Mouse (Mus musculus): ENCODE results near the gene Rnf40. TPM values are rescaled to one million over a fixed set of nuclear protein-coding genes. Genes with fewer than 3 reads are reported as not detected.

Gene Rnf40
- 14.5 and 18.3 TPM in 2 replicates for total RNA-seq (2014; rRNA removed)
- 12.4 and 13.6 TPM in 2 replicates for polyA plus RNA-seq (2012; rRNA removed)

DNA sequence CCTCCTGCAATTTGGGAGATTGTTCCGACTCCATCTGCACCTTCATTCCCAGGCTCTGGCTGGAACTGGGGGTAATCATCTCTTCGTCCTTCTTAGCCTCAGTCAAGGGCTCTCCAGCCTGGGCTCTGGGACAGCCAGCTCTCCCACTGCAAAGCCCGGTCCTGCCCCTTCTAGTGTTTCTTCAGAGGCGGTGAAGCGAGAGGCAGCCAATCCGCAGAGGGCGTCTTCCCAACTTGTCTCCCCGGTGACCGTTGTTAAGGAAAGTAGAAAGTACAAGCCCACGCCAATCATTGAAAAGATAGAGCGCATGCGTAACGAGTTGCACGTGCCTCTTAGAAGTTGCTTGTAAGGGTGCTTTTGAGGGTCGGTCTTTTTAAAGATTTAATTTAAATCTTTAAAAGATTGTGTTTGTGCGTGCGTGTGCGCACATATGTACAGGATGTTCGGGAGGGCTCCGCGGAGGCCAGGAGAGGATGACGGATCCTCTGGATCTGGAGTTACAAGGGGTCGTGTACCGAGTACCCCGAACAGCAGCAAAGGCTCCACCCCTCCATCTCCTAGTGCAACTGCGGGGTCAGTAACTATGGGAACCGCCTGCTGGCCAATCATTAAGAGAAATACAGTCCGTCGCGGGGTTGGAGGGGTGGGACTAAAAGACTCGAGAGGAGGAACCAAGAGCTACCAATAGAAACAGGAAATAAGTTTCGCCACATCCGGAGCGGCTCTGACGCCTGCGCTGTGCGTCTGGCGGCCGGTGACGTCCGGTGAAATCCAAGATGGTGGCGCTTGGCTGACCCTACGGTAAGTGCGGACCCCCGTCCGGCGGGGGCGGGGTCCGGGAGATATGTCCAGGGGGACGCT is at the start of gene Rnf40, which contains the start of gene Ccdc189:
Gene Rnf40, plus strand, starts transcription at position 757 of the 861 bp plus-strand sequence.
Gene Ccdc189, minus strand, starts transcription at position 585 of the 861 bp plus-strand sequence.
- H3K4me3 ChIP-seq (ENCODE audit: insufficient read depth, low read depth, low read length), result peak within 1 kb of the TSS; percentile 80
- peak; percentile 98 for DNase-seq (ENCODE audit: extremely low read depth, low read depth, low spot score)
- peaks cover 7% of the 10 kb centered on the region; the same call in 1 of the 2 replicates for H3K79me2 ChIP-seq (ENCODE audit: control insufficient read depth, insufficient read depth, low read length)
- no peaks in the 10 kb centered on the region for H3K27me3 ChIP-seq (ENCODE audit: control insufficient read depth, insufficient read depth, low read length)
- TF ChIP-seq POLR2A (IDR thresholded peaks at IDR 0.05; ENCODE audit: extremely low read depth, insufficient read depth, low read length) (0 out of 2 replicates have a peak, but pooled peaks have one; percentile 41), CTCF (IDR thresholded peaks at IDR 0.05; ENCODE audit: low read depth, low read length) (no peak)
- H3K36me3 ChIP-seq (ENCODE audit: control insufficient read depth, insufficient read depth, low read length), result peaks cover 18% of the 10 kb centered on the region
- H3K27ac ChIP-seq (replicated peaks; ENCODE audit: insufficient read depth, low read depth, low read length), result peak within 1 kb of the TSS; percentile 19; the same call in 1 of the 2 replicates
- 1% methylated on average over 50 of the region's 50 CpGs for WGBS
- H3K9ac ChIP-seq (ENCODE audit: low read depth, low read length), result peak within 1 kb of the TSS; percentile 88
- peaks cover 8% of the 10 kb centered on the region; the same call in 1 of the 2 replicates for H3K4me1 ChIP-seq (ENCODE audit: control insufficient read depth, insufficient read depth, low read length)

DNA sequence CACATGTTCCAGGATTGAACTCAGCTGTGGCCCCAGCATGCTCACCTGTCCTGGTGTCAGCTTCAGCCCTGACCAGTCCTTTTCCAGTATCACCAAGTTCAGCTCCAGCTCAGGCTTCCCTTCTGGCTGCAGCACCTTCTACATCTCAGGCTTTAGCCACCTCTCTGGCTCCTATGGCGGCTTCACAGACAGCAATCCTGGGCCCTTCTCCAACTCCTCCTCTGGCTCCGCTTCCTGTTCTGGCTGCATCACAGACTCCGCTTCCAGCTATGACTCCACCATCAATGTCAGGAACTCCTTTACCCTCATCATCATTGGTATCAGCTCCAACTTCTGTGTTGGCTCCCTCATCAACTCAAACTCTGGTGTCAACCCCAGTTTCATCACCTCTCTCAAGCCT is 46.9 kb upstream of the Rnf40 start:
- no peak overlapping the region for H3K9ac ChIP-seq (ENCODE audit: low read depth, low read length)
- H3K27ac ChIP-seq (replicated peaks; ENCODE audit: insufficient read depth, low read depth, low read length), result no peak overlapping the region
- H3K4me3 ChIP-seq (ENCODE audit: insufficient read depth, low read depth, low read length), result no peak overlapping the region
- DNase-seq (ENCODE audit: extremely low read depth, low read depth, low spot score), result no peak
- WGBS, result 83% methylated on average over 3 of the region's 3 CpGs
- H3K4me1 ChIP-seq (ENCODE audit: control insufficient read depth, insufficient read depth, low read length), result no peaks in the 10 kb centered on the region
- peaks cover 82% of the 10 kb centered on the region for H3K36me3 ChIP-seq (ENCODE audit: control insufficient read depth, insufficient read depth, low read length)
- TF ChIP-seq CTCF (IDR thresholded peaks at IDR 0.05; ENCODE audit: low read depth, low read length) (no peak), POLR2A (IDR thresholded peaks at IDR 0.05; ENCODE audit: extremely low read depth, insufficient read depth, low read length) (no peak)
- H3K27me3 ChIP-seq (ENCODE audit: control insufficient read depth, insufficient read depth, low read length), result no peaks in the 10 kb centered on the region
- no peaks in the 10 kb centered on the region for H3K79me2 ChIP-seq (ENCODE audit: control insufficient read depth, insufficient read depth, low read length)

DNA sequence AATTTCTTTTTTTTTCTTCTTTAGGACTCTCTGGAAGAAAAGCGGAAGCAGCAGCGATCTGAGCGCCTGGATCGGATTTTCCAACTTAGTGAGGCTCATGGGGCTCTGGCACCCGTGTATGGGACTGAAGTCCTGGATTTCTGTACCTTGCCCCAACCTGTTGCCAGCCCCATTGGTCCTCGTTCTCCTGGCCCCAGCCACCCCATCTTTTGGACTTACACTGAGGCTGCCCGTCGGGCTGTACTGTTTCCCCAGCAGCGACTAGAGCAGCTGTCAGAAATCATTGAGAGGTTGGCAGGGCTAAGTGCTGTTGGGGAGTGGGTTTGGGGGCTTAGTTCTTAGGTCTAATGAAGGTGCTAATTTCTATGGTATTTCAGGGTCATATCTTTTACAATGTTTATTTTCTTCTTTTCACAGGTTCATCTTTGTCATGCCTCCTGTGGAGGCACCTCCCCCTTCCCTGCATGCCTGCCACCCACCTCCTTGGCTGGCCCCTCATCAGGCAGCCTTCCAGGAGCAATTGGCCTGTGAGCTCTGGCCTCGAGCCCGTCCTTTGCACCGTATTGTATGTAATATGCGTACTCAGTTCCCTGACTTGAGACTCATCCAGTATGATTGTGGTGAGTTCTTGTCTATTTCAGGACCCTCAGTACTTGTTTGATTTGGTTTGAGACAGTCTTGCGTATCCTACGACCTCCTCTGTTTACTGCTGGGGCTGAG is 39.3 kb upstream of the Rnf40 start:
- Histone ChIP-seq H3K27me3 (ENCODE audit: control insufficient read depth, insufficient read depth, low read length) (no peaks in the 10 kb centered on the region), H3K4me3 (ENCODE audit: insufficient read depth, low read depth, low read length) (no peak overlapping the region), H3K9ac (ENCODE audit: low read depth, low read length) (no peak overlapping the region), H3K27ac (replicated peaks; ENCODE audit: insufficient read depth, low read depth, low read length) (0 out of 2 replicates have a peak overlapping the region, but pooled peaks have one; percentile 28), H3K79me2 (ENCODE audit: control insufficient read depth, insufficient read depth, low read length) (no peaks in the 10 kb centered on the region), H3K36me3 (ENCODE audit: control insufficient read depth, insufficient read depth, low read length) (peaks cover 51% of the 10 kb centered on the region), H3K4me1 (ENCODE audit: control insufficient read depth, insufficient read depth, low read length) (peaks cover 3% of the 10 kb centered on the region; the same call in 1 of the 2 replicates)
- 39% methylated on average over 15 of the region's 15 CpGs for WGBS
- DNase-seq (ENCODE audit: extremely low read depth, low read depth, low spot score), result peak; percentile 82
- no peak for TF ChIP-seq CTCF (IDR thresholded peaks at IDR 0.05; ENCODE audit: low read depth, low read length)
- TF ChIP-seq POLR2A (IDR thresholded peaks at IDR 0.05; ENCODE audit: extremely low read depth, insufficient read depth, low read length), result no peak

DNA sequence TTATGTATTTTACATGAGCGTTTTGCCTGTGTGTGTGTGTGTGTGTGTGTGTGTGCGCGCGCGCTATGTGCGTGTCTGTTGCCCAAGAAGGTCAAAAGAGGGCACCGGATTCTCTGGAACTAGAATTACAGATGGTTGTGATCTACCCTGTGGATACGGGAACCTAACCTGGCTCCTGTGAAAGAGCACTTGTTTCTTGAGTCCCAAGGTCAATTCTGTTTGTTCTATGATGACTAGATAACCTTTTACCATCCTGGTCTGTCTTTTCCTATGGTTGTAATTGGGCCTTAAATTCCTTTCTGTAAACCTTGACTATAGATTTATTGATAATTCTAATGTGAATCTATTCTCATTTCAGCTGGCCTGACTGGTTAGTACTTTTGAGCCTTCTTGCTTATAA is 37.0 kb upstream of the Rnf40 start:
- Histone ChIP-seq H3K27ac (replicated peaks; ENCODE audit: insufficient read depth, low read depth, low read length) (no peak overlapping the region), H3K4me1 (ENCODE audit: control insufficient read depth, insufficient read depth, low read length) (peaks cover 3% of the 10 kb centered on the region; the same call in 1 of the 2 replicates), H3K4me3 (ENCODE audit: insufficient read depth, low read depth, low read length) (no peak overlapping the region), H3K36me3 (ENCODE audit: control insufficient read depth, insufficient read depth, low read length) (peaks cover 60% of the 10 kb centered on the region), H3K9ac (ENCODE audit: low read depth, low read length) (no peak overlapping the region), H3K79me2 (ENCODE audit: control insufficient read depth, insufficient read depth, low read length) (no peaks in the 10 kb centered on the region), H3K27me3 (ENCODE audit: control insufficient read depth, insufficient read depth, low read length) (no peaks in the 10 kb centered on the region)
- WGBS, result 27% methylated on average over 8 of the region's 8 CpGs
- TF ChIP-seq POLR2A (IDR thresholded peaks at IDR 0.05; ENCODE audit: extremely low read depth, insufficient read depth, low read length) (no peak), CTCF (IDR thresholded peaks at IDR 0.05; ENCODE audit: low read depth, low read length) (no peak)
- peak; percentile 76 for DNase-seq (ENCODE audit: extremely low read depth, low read depth, low spot score)

DNA sequence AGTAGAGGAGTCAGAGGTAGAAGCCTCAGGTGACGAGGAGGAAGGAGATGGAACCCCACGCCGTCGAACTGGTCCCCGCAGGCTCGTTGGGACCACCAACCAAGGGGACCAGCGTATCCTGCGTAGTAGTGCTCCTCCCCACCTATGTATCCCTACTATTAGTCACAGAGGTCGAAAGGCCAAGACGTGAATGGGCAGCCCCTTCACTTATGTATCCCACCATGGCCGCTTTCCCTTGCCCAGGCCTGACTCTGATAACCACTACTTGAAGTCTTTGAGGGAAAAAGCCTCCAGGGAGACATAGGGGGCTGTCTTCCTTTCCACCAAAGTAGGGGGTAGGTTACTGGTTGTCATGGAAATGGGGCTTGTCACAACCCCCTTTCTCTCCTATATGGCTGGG is 28.0 kb upstream of the Rnf40 start:
- Histone ChIP-seq H3K4me1 (ENCODE audit: control insufficient read depth, insufficient read depth, low read length) (no peaks in the 10 kb centered on the region), H3K27me3 (ENCODE audit: control insufficient read depth, insufficient read depth, low read length) (no peaks in the 10 kb centered on the region), H3K79me2 (ENCODE audit: control insufficient read depth, insufficient read depth, low read length) (no peaks in the 10 kb centered on the region), H3K9ac (ENCODE audit: low read depth, low read length) (no peak overlapping the region), H3K4me3 (ENCODE audit: insufficient read depth, low read depth, low read length) (no peak overlapping the region), H3K36me3 (ENCODE audit: control insufficient read depth, insufficient read depth, low read length) (peaks cover 46% of the 10 kb centered on the region), H3K27ac (replicated peaks; ENCODE audit: insufficient read depth, low read depth, low read length) (no peak overlapping the region)
- TF ChIP-seq CTCF (IDR thresholded peaks at IDR 0.05; ENCODE audit: low read depth, low read length), result no peak
- TF ChIP-seq POLR2A (IDR thresholded peaks at IDR 0.05; ENCODE audit: extremely low read depth, insufficient read depth, low read length), result no peak
- WGBS, result 96% methylated on average over 11 of the region's 11 CpGs
- DNase-seq (ENCODE audit: extremely low read depth, low read depth, low spot score), result no peak

Data from liver, adult 2 months (tissue).